Mouse (Mus musculus): ENCODE results near the gene Eif2d. TPM values are rescaled to one million over a fixed set of nuclear protein-coding genes. Genes with fewer than 3 reads are reported as not detected.

Gene Eif2d
- polyA plus RNA-seq, 1 experiment from 2014 or later = 51.1 TPM

DNA sequence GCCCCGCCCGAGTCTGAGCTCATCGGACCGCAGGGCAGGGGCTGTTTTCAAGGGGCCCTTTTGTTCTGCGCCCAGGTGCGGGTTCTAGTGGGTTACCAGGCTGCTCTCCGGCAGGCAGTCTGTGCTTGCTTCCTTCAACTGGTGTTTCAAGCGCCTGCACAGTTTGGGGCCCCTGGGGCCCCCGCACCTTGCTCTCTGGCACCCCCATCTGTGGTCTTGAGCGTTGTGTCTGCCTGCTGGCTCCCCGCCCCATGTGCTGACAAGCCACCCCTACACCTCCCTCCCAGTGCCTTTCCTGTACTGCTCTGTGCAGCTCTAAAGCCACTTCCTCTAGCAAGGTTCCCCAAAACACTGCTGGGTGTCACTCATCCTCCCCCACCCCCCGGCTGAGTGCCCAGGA, 47.0 kb downstream of the Eif2d start:
- Histone ChIP-seq H3K27me3 (ENCODE audit: control insufficient read depth, insufficient read depth, low read depth, low read length) (no peaks in the 10 kb centered on the region), H3K4me1 (ENCODE audit: control insufficient read depth, insufficient read depth, low read length) (no peaks in the 10 kb centered on the region; the same call in 1 of the 2 replicates), H3K4me3 (ENCODE audit: low read depth, low read length) (no peak overlapping the region), H3K36me3 (ENCODE audit: control insufficient read depth, insufficient read depth, low read length) (no peaks in the 10 kb centered on the region), H3K9me3 (replicated peaks; ENCODE audit: control insufficient read depth, low read length, poor library complexity, severe bottlenecking) (no peaks in the 10 kb centered on the region), H3K27ac (ENCODE audit: low read length) (no peak overlapping the region), H3K4me2 (ENCODE audit: low read length) (no peak overlapping the region), H3K9ac (ENCODE audit: low read depth, low read length) (no peak overlapping the region)
- no peak for ATAC-seq
- 63% methylated on average over 12 of the region's 12 CpGs for WGBS

DNA sequence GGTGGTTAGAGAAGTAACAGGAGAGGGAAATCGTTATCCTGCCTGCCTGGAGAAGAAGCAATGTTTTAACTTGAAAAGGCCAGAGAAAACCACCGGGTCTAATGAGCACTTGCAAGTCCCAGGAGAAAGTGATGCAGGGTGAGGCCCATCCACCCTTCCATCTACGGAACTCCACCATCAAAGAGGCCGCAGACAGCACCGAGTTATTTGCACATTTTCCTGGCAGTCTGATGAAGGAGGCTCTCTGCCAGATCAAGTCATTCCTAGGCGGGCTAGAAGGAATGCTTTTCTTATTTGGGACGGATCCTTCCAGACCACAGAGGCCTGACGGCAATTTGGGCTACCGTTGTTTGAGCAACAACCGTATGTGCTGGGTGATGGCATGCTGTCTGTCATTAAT, 47.6 kb downstream of the Eif2d start:
- Histone ChIP-seq H3K27ac (ENCODE audit: low read length) (no peak overlapping the region), H3K9me3 (replicated peaks; ENCODE audit: control insufficient read depth, low read length, poor library complexity, severe bottlenecking) (no peaks in the 10 kb centered on the region), H3K4me1 (ENCODE audit: control insufficient read depth, insufficient read depth, low read length) (no peaks in the 10 kb centered on the region; the same call in 1 of the 2 replicates), H3K9ac (ENCODE audit: low read depth, low read length) (no peak overlapping the region), H3K36me3 (ENCODE audit: control insufficient read depth, insufficient read depth, low read length) (no peaks in the 10 kb centered on the region), H3K4me3 (ENCODE audit: low read depth, low read length) (no peak overlapping the region), H3K27me3 (ENCODE audit: control insufficient read depth, insufficient read depth, low read depth, low read length) (no peaks in the 10 kb centered on the region), H3K4me2 (ENCODE audit: low read length) (no peak overlapping the region)
- WGBS = 66% methylated on average over 10 of the region's 10 CpGs
- ATAC-seq = no peak

DNA sequence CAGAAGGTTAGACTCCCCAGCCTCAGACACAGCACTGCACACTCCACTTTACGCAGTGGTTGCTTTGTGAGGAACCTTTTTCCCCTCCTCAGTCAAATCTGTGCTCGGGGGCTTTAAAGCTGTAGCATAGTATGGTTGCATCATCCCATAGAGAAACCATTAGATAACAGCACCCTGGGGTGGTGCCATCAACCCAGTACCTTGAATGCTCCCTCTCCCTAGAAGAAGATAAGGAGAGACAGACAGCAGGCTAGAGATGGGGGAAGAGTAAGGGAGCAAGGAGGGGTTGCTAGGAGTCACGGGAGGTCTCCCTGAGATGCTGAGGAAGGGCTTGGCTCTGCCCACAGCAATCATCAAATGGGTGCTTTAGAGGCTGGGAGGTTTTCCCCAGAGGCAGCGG, 48.4 kb downstream of the Eif2d start:
- Histone ChIP-seq H3K9me3 (replicated peaks; ENCODE audit: control insufficient read depth, low read length, poor library complexity, severe bottlenecking) (no peaks in the 10 kb centered on the region), H3K9ac (ENCODE audit: low read depth, low read length) (no peak overlapping the region), H3K27ac (ENCODE audit: low read length) (no peak overlapping the region), H3K4me1 (ENCODE audit: control insufficient read depth, insufficient read depth, low read length) (no peaks in the 10 kb centered on the region; the same call in 1 of the 2 replicates), H3K4me3 (ENCODE audit: low read depth, low read length) (no peak overlapping the region), H3K4me2 (ENCODE audit: low read length) (no peak overlapping the region), H3K27me3 (ENCODE audit: control insufficient read depth, insufficient read depth, low read depth, low read length) (no peaks in the 10 kb centered on the region), H3K36me3 (ENCODE audit: control insufficient read depth, insufficient read depth, low read length) (no peaks in the 10 kb centered on the region)
- 82% methylated on average over 4 of the region's 4 CpGs for WGBS
- ATAC-seq = no peak

DNA sequence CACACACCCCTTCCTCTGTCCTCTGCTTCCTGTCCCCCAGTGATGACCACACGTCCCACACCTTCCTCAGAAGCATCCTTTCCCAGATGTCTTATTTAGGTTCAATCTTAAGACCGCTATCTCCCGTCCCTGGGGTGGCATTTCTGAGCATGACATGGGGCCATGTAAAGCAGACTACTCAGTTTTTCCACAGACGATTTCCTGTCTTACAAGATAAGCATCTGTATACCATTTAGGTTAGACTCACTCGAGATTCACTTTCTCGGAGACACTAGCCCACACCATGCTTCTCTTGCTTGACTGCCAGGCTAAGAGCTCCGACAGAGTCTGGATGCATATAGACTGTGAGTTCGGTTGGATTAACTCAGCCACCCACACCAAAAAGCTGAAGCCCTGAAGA, 51.5 kb downstream of the Eif2d start:
- H3K27ac ChIP-seq (ENCODE audit: low read length) = no peak overlapping the region
- WGBS = 79% methylated on average over 8 of the region's 8 CpGs
- H3K4me3 ChIP-seq (ENCODE audit: low read depth, low read length) = no peak overlapping the region
- ATAC-seq = no peak
- no peak overlapping the region for H3K4me2 ChIP-seq (ENCODE audit: low read length)
- H3K9ac ChIP-seq (ENCODE audit: low read depth, low read length) = no peak overlapping the region
- H3K9me3 ChIP-seq (replicated peaks; ENCODE audit: control insufficient read depth, low read length, poor library complexity, severe bottlenecking) = no peaks in the 10 kb centered on the region
- no peaks in the 10 kb centered on the region; the same call in 1 of the 2 replicates for H3K4me1 ChIP-seq (ENCODE audit: control insufficient read depth, insufficient read depth, low read length)
- no peaks in the 10 kb centered on the region for H3K27me3 ChIP-seq (ENCODE audit: control insufficient read depth, insufficient read depth, low read depth, low read length)
- no peaks in the 10 kb centered on the region for H3K36me3 ChIP-seq (ENCODE audit: control insufficient read depth, insufficient read depth, low read length)

DNA sequence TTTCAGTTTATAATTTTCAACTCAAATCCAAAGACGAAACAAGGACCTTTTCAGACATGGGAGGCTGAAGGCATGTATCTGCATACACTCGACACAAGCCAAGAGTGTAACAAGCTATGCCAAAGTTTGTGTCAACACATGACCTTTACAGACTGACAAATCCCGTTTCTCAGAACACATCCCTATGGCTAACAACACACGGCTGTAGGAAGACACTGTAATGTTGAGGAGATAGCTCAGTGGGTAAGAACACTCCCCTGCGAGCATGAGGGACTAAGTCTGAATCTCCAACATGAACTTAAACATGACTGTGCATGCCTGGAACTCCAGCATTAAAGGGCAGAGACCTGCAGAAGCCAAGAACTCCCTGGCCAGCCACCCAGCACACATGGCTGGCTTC, 53.4 kb downstream of the Eif2d start:
- 88% methylated on average over 5 of the region's 5 CpGs for WGBS

DNA sequence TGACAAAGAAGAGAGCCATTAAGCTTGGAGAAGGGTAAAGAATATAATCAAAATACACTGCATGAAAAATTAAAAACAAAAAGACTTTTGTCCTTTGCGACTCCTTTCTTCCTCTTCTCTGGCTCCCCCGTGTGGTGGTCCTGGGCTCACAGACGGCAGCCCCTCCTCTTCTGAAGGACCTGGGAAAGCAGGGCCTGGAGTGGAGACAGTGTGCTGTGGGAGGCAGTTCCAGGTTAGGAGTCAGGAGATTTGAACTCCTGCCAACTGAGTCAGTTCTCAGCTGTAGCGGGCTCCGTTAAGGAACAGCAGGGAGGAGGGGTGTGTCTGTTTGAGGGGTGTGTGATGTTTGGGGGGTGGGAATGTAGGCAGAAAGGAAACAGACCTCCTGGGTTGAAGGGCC, 54.5 kb downstream of the Eif2d start:
- Histone ChIP-seq H3K9ac (ENCODE audit: low read depth, low read length) (no peak overlapping the region), H3K9me3 (replicated peaks; ENCODE audit: control insufficient read depth, low read length, poor library complexity, severe bottlenecking) (no peaks in the 10 kb centered on the region), H3K4me1 (ENCODE audit: control insufficient read depth, insufficient read depth, low read length) (no peaks in the 10 kb centered on the region), H3K27ac (ENCODE audit: low read length) (no peak overlapping the region), H3K27me3 (ENCODE audit: control insufficient read depth, insufficient read depth, low read depth, low read length) (no peaks in the 10 kb centered on the region), H3K4me3 (ENCODE audit: low read depth, low read length) (no peak overlapping the region), H3K36me3 (ENCODE audit: control insufficient read depth, insufficient read depth, low read length) (no peaks in the 10 kb centered on the region), H3K4me2 (ENCODE audit: low read length) (no peak overlapping the region)
- ATAC-seq = peak; percentile 46; the same call in 1 of the 2 replicates
- 7% methylated on average over 5 of the region's 5 CpGs for WGBS

More for the DNA sequence above, 53.4 kb downstream of the Eif2d start:
- no peaks in the 10 kb centered on the region for H3K27me3 ChIP-seq (ENCODE audit: control insufficient read depth, insufficient read depth, low read depth, low read length)
- H3K4me3 ChIP-seq (ENCODE audit: low read depth, low read length) = no peak overlapping the region
- no peak overlapping the region for H3K9ac ChIP-seq (ENCODE audit: low read depth, low read length)
- no peaks in the 10 kb centered on the region for H3K36me3 ChIP-seq (ENCODE audit: control insufficient read depth, insufficient read depth, low read length)
- no peaks in the 10 kb centered on the region for H3K4me1 ChIP-seq (ENCODE audit: control insufficient read depth, insufficient read depth, low read length)
- no peaks in the 10 kb centered on the region for H3K9me3 ChIP-seq (replicated peaks; ENCODE audit: control insufficient read depth, low read length, poor library complexity, severe bottlenecking)
- no peak overlapping the region for H3K27ac ChIP-seq (ENCODE audit: low read length)
- no peak for ATAC-seq
- H3K4me2 ChIP-seq (ENCODE audit: low read length) = no peak overlapping the region

DNA sequence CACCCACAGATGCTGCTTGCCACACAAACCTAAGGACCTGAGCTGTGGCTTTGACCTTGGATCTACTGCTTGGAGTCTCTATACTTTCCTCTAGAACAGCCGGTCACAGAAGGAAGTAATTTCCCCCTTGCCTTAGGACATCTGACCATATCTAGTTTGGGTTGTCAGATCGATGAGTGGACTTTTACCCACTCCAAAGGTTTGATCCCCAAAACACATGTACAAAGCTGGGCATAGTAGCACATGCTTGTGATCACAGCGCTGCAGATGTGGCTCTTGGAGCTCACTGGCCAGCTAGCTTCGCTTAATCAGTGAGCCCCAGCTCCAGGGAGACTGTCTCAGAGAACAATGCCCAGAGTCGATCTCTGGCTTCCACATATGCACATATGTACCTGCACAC, 55.1 kb downstream of the Eif2d start:
- Histone ChIP-seq H3K27ac (ENCODE audit: low read length) (no peak overlapping the region), H3K9ac (ENCODE audit: low read depth, low read length) (no peak overlapping the region), H3K4me2 (ENCODE audit: low read length) (no peak overlapping the region), H3K4me3 (ENCODE audit: low read depth, low read length) (no peak overlapping the region), H3K9me3 (replicated peaks; ENCODE audit: control insufficient read depth, low read length, poor library complexity, severe bottlenecking) (no peaks in the 10 kb centered on the region), H3K27me3 (ENCODE audit: control insufficient read depth, insufficient read depth, low read depth, low read length) (no peaks in the 10 kb centered on the region), H3K36me3 (ENCODE audit: control insufficient read depth, insufficient read depth, low read length) (no peaks in the 10 kb centered on the region), H3K4me1 (ENCODE audit: control insufficient read depth, insufficient read depth, low read length) (no peaks in the 10 kb centered on the region)
- ATAC-seq = no peak
- 90% methylated on average over 5 of the region's 5 CpGs for WGBS

DNA sequence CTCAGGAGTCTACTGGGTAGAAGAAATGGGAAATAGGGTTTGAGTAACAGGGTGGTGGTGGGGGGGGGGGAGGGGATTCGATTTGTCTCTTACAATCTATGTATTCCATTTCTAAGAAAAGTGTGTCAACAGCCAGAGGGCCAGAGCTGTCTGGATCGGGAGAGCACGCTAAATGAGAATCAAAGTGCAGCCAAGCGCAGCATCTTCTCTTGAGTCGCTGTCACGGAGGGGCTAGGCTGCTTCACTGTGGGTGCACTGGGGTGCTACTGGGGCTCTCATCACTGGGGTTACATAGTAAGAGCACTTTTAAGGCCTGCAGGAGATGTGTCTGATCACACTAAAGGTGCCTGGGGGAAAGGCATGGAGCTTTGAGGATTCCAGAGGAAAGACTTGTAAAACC, 55.8 kb downstream of the Eif2d start:
- no peaks in the 10 kb centered on the region for H3K36me3 ChIP-seq (ENCODE audit: control insufficient read depth, insufficient read depth, low read length)
- no peak; the same call in 1 of the 2 replicates for ATAC-seq
- no peak overlapping the region for H3K4me2 ChIP-seq (ENCODE audit: low read length)
- H3K27me3 ChIP-seq (ENCODE audit: control insufficient read depth, insufficient read depth, low read depth, low read length) = no peaks in the 10 kb centered on the region
- no peak overlapping the region for H3K4me3 ChIP-seq (ENCODE audit: low read depth, low read length)
- H3K27ac ChIP-seq (ENCODE audit: low read length) = no peak overlapping the region
- H3K9me3 ChIP-seq (replicated peaks; ENCODE audit: control insufficient read depth, low read length, poor library complexity, severe bottlenecking) = no peaks in the 10 kb centered on the region
- 60% methylated on average over 6 of the region's 6 CpGs for WGBS
- H3K9ac ChIP-seq (ENCODE audit: low read depth, low read length) = 0 out of 2 replicates have a peak overlapping the region, but pooled peaks have one; percentile 10
- no peaks in the 10 kb centered on the region for H3K4me1 ChIP-seq (ENCODE audit: control insufficient read depth, insufficient read depth, low read length)

DNA sequence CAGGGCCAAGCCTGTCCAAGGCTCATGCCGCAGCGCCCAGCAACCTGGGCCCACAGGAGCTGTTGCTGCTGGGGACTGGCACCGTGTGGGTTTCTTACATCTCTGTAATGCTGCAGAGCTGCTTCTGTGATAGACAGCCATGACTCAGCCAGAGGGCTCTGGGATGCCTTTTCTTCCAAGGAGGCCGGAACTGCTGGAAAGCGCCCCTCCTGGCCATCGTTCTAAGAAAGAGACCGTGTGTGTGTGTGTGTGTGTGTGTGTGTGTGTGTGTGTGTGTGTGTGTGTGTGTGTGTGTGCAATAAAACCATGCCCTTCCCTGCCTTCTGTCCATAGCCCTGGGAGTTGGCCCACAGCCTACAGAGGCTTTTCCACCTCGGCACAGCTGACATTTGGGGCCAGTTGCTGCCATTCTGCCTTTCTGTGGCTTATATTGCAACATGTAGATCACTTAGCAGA, 57.0 kb downstream of the Eif2d start:
- H3K36me3 ChIP-seq (ENCODE audit: control insufficient read depth, insufficient read depth, low read length) = no peaks in the 10 kb centered on the region
- H3K4me1 ChIP-seq (ENCODE audit: control insufficient read depth, insufficient read depth, low read length) = no peaks in the 10 kb centered on the region
- ATAC-seq = no peak
- no peak overlapping the region for H3K4me3 ChIP-seq (ENCODE audit: low read depth, low read length)
- WGBS = 59% methylated on average over 8 of the region's 8 CpGs
- no peaks in the 10 kb centered on the region for H3K9me3 ChIP-seq (replicated peaks; ENCODE audit: control insufficient read depth, low read length, poor library complexity, severe bottlenecking)
- H3K27ac ChIP-seq (ENCODE audit: low read length) = 0 out of 2 replicates have a peak overlapping the region, but pooled peaks have one; percentile 12
- no peak overlapping the region for H3K4me2 ChIP-seq (ENCODE audit: low read length)
- no peaks in the 10 kb centered on the region for H3K27me3 ChIP-seq (ENCODE audit: control insufficient read depth, insufficient read depth, low read depth, low read length)
- H3K9ac ChIP-seq (ENCODE audit: low read depth, low read length) = no peak overlapping the region
